ENCODE assay signal across 8 mouse cellular contexts in the genomic region with DNA sequence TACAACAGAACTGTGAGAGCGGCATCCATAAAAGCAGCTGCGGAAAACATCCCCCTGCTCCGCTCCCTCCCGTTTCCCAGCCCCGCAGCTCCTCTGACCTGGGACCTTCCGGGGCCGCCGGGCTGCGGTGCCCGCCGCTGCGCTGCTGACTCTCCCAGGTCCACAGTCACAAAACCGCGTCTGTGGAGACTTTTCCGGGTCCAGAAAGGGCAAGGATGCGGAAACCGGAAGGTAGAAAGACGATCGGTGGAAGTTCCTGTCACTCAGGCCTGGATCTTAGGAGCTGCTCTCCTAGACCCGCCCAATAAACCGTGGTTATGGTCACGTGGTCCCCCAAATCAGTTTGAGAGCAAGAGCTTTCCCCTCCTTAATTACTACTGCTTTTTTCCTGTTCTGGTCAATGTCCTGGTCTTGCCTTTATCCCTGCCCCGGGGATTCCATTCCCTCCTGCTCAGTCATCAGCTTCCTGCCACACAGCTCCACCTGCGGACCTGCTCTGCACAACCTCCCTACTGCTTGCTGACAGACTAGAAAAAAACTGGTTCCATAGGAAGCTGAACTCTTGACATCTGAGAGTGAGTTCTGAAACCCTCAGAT. TPM values are rescaled to one million over a fixed set of nuclear protein-coding genes. Genes with fewer than 3 reads are reported as not detected.
DNase-seq lines count a peak whose midpoint lies in the region; ATAC-seq lines count a peak whose summit lies in the region.
"Not testable (repeated sequence)": the region's sequence is repeated elsewhere in the genome, so short reads cannot be mapped to it uniquely, and the experiment has no call there.

A gene (minus strand): TSS at position 471 of the 597 bp plus-strand sequence.

- DNase-seq in c-Kit-positive CD71-negative TER-119-negative erythroid progenitor cells, embryonic 14.5 days (ENCODE audit: low read depth) = peak; percentile 30
- DNase-seq in forebrain, embryonic 10.5 days (ENCODE audit: extremely low spot score, low spot score) = peak; percentile 68
- DNase-seq in kidney, postnatal 25 days = peak; percentile 69 to 86
- DNase-seq in liver, embryonic 13.5 days = peak; percentile 37
- peak; percentile 25 to 43 for DNase-seq in natural killer cell, adult 2 months (ENCODE audit: low spot score in 2 of 2)

- H3K36me3 ChIP-seq in forebrain, embryonic 10.5 days (replicated peaks); heart, embryonic 15.5 days; liver, embryonic 13.5 days; stomach, embryonic 16.5 days (ENCODE audit: control insufficient read depth, insufficient read depth, low read length): not testable (repeated sequence)

- peak; percentile 97 for ATAC-seq in CD4-positive, CD25-positive, alpha-beta regulatory T cell, adult 4 months
- peak; percentile 91 for ATAC-seq in heart, embryonic 15.5 days (replicated peaks; ENCODE audit: insufficient number of reproducible peaks, insufficient read depth, low FRiP score, low read depth)
- peak; percentile 90 for ATAC-seq in liver, embryonic 13.5 days (ENCODE audit: low read depth)
- ATAC-seq in stomach, embryonic 16.5 days (ENCODE audit: insufficient read depth, low FRiP score) = peak; percentile 96

- WGBS in forebrain, embryonic 10.5 days = under 1% methylated on average over 24 of the region's 24 CpGs
- under 1% methylated on average over 24 of the region's 24 CpGs for WGBS in heart, embryonic 15.5 days
- WGBS in liver, embryonic 13.5 days (ENCODE audit: insufficient replicate concordance) = under 1% methylated on average over 24 of the region's 24 CpGs
- under 1% methylated on average over 24 of the region's 24 CpGs for WGBS in stomach, embryonic 16.5 days

- not testable (repeated sequence) for H3K9me3 ChIP-seq in forebrain, embryonic 10.5 days; heart, embryonic 15.5 days (replicated peaks); liver, embryonic 13.5 days (replicated peaks); stomach, embryonic 16.5 days (replicated peaks; ENCODE audit: control insufficient read depth, low read length)

- H3K9ac ChIP-seq in heart, embryonic 15.5 days = peak within 1 kb of the TSS; percentile 70
- peak within 1 kb of the TSS; percentile 59 for H3K9ac ChIP-seq in liver, embryonic 13.5 days
- peak within 1 kb of the TSS; percentile 85 for H3K9ac ChIP-seq in stomach, embryonic 16.5 days (ENCODE audit: low read length)

- H3K4me3 ChIP-seq in forebrain, embryonic 10.5 days = peak within 1 kb of the TSS; percentile 72
- H3K4me3 ChIP-seq in heart, embryonic 15.5 days = peak within 1 kb of the TSS; percentile 81
- H3K4me3 ChIP-seq in liver, embryonic 13.5 days (replicated peaks) = peak within 1 kb of the TSS; percentile 66
- H3K4me3 ChIP-seq in stomach, embryonic 16.5 days (replicated peaks; ENCODE audit: low read length) = peak within 1 kb of the TSS; percentile 75

- H3K27me3 ChIP-seq in forebrain, embryonic 10.5 days (ENCODE audit: poor library complexity, severe bottlenecking); heart, embryonic 15.5 days; liver, embryonic 13.5 days; stomach, embryonic 16.5 days (ENCODE audit: control insufficient read depth, insufficient read depth, low read length): not testable (repeated sequence)

- peak within 1 kb of the TSS; percentile 84 for H3K27ac ChIP-seq in forebrain, embryonic 10.5 days
- peak within 1 kb of the TSS; percentile 52 for H3K27ac ChIP-seq in heart, embryonic 15.5 days
- H3K27ac ChIP-seq in liver, embryonic 13.5 days; stomach, embryonic 16.5 days (ENCODE audit: low read length): not testable (repeated sequence)

- peak within 1 kb of the TSS; percentile 77 for H3K4me2 ChIP-seq in heart, embryonic 15.5 days
- peak within 1 kb of the TSS; percentile 64 for H3K4me2 ChIP-seq in liver, embryonic 13.5 days
- peak within 1 kb of the TSS; percentile 80 for H3K4me2 ChIP-seq in stomach, embryonic 16.5 days (ENCODE audit: low read depth, low read length)

- H3K4me1 ChIP-seq in forebrain, embryonic 10.5 days; heart, embryonic 15.5 days (replicated peaks); liver, embryonic 13.5 days (replicated peaks); stomach, embryonic 16.5 days (ENCODE audit: control insufficient read depth, insufficient read depth, low read length): not testable (repeated sequence)

RNA-seq across cellular contexts. Expression of the gene that starts here (rescaled TPM):
- polyA plus RNA-seq in CD4-positive, CD25-positive, alpha-beta regulatory T cell, adult 4 months (2017; shearing (Covaris generic)) = 10 to 100 TPM; 11.8 to 12.2 TPM
- polyA plus RNA-seq in forebrain, embryonic 10.5 days (2016; fragmentation: Nextera tagmentation; extraction: Ambion mirVana) = 6.0 and 7.1 TPM in 2 replicates
- 4.1 and 4.2 TPM in 2 replicates for polyA plus RNA-seq in heart, embryonic 15.5 days (2015; fragmentation: Nextera tagmentation; extraction: Ambion mirVana)
- 1.9 and 2.5 TPM in 2 replicates for polyA plus RNA-seq in liver, embryonic 13.5 days (2015; fragmentation: Nextera tagmentation; extraction: Ambion mirVana)
- 7.4 and 8.8 TPM in 2 replicates for polyA plus RNA-seq in stomach, embryonic 16.5 days (2015; fragmentation: Nextera tagmentation; extraction: Ambion mirVana)
